Mouse (Mus musculus) brain, embryonic 14.5 days (tissue): ENCODE measurements around the gene Rel.

Experiments used
- CTCF ChIP-seq: fragments of 200-500 bp; IDR thresholded peaks from 2 replicates; pipeline ENCODE4 v1.5.1; 2012; ENCODE audit warnings: inconsistent platforms, mild to moderate bottlenecking, moderate library complexity, borderline replicate concordance; ENCODE audit not compliant: insufficient read depth, insufficient read length; ENCODE audit errors: extremely low read depth
- POLR2A ChIP-seq: fragments of 200-500 bp; IDR thresholded peaks from 2 replicates; pipeline ENCODE4 v1.6.1; 2012; ENCODE audit warnings: mild to moderate bottlenecking, inconsistent platforms, borderline replicate concordance; ENCODE audit not compliant: poor library complexity, insufficient read depth, insufficient read length, severe bottlenecking; ENCODE audit errors: extremely low read depth

- no peak for TF ChIP-seq CTCF
- TF ChIP-seq POLR2A = no peak
Observed at GRCm38 (mm10) chr11:23699414-23700095, 71.2 kb downstream of the Rel start.
